ENCODE assay signal across 21 mouse cellular contexts in the genomic region with DNA sequence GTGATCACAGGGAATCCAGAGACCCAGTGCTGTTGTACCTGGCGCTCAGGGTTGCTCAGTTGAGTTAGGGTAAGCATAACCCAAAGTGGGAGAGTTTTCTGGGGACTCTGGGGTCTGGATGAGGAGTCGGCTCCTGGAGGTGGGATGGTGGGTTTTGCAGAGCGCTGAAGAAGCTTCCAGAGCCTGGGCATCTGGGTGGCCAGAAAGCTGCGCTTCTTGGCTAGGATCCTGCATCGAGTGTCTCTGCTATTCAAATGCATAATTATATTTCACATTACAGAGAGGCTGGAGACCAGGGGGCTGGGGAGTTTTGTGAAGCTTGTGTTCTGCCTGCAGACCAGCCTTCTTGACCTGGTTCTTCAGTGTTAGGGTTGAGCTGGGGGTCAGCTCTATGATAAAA. TPM values are rescaled to one million over a fixed set of nuclear protein-coding genes. Genes with fewer than 3 reads are reported as not detected.
DNase-seq lines count a peak whose midpoint lies in the region; ATAC-seq lines count a peak whose summit lies in the region.
"Had no signal": no experiment of that assay in that cellular context is flagged by ENCODE, and none has a peak within 500 bp of the region (broad histone marks: within the 10 kb centered on the region; RNA-seq: fewer than 3 reads in every experiment).

No protein-coding gene starts in this region.

- H3K4me1 ChIP-seq in heart, embryonic 15.5 days (replicated peaks), result peaks cover 59% of the 10 kb centered on the region
- peaks cover 41% of the 10 kb centered on the region for H3K4me1 ChIP-seq in neural tube, embryonic 15.5 days

- intact Hi-C loops in heart, postnatal 14 days (cut with DNase I), result loop anchor here (5.0 kb wide), 2 partner anchors 34 to 71 kb away; no protein-coding TSS in a partner anchor

- H3K9me3 ChIP-seq in heart, embryonic 15.5 days (replicated peaks), result no peaks in the 10 kb centered on the region
- no peaks in the 10 kb centered on the region for H3K9me3 ChIP-seq in neural tube, embryonic 15.5 days (replicated peaks)
- H3K9me3 ChIP-seq: kidney, embryonic 15.5 days; limb, embryonic 13.5 days; liver, embryonic 12.5 days; midbrain, embryonic 12.5 days had no signal

- H3K27me3 ChIP-seq in heart, embryonic 15.5 days, result peaks cover 59% of the 10 kb centered on the region
- H3K27me3 ChIP-seq in neural tube, embryonic 15.5 days (replicated peaks), result peaks cover 52% of the 10 kb centered on the region

- no peak for ATAC-seq in heart, embryonic 15.5 days (replicated peaks; ENCODE audit: insufficient number of reproducible peaks, insufficient read depth, low FRiP score, low read depth)
- ATAC-seq in neural tube, embryonic 15.5 days (ENCODE audit: low FRiP score), result no peak
- ATAC-seq: forebrain, embryonic 14.5 days; liver, embryonic 12.5 days had no signal

- H3K4me2 ChIP-seq in heart, embryonic 15.5 days, result no peak overlapping the region
- peak overlapping the region; percentile 85 for H3K4me2 ChIP-seq in neural tube, embryonic 15.5 days

- no peak overlapping the region for H3K9ac ChIP-seq in heart, embryonic 15.5 days
- H3K9ac ChIP-seq in neural tube, embryonic 15.5 days (replicated peaks), result no peak overlapping the region
- H3K9ac ChIP-seq: kidney, embryonic 15.5 days; limb, embryonic 13.5 days; liver, embryonic 12.5 days; midbrain, embryonic 12.5 days had no signal

- peak overlapping the region; percentile 72; the same call in 1 of the 2 replicates for H3K4me3 ChIP-seq in heart, embryonic 15.5 days
- H3K4me3 ChIP-seq in neural tube, embryonic 15.5 days (replicated peaks), result peak overlapping the region; percentile 71

- 75% methylated on average over 5 of the region's 5 CpGs for WGBS in heart, embryonic 15.5 days
- WGBS in neural tube, embryonic 15.5 days, result 65% methylated on average over 5 of the region's 5 CpGs

- peak; percentile 55 for DNase-seq in cerebellum, adult 11-12 months
- DNase-seq in cerebellum, postnatal 4 days (ENCODE audit: low spot score in 2 of 2), result no peak
- DNase-seq in heart, postnatal 14 days, result no peak
- DNase-seq in neural tube, embryonic 10.5 days (ENCODE audit: extremely low spot score, low spot score), result no peak
- DNase-seq in adrenal gland, adult 18-20 months (ENCODE audit: low spot score in 2 of 2), result no peak
- DNase-seq: gastrocnemius, postnatal 10 days; heart, adult 11 months; heart, postnatal 10 days; kidney, adult 11 months; kidney, postnatal 36 days; lung, adult 18-20 months; lung, postnatal 10 days; thymus, adult 18-20 months; thymus, postnatal 4 days had no signal

- no peaks in the 10 kb centered on the region for H3K36me3 ChIP-seq in heart, embryonic 15.5 days
- H3K36me3 ChIP-seq in neural tube, embryonic 15.5 days, result no peaks in the 10 kb centered on the region
- H3K36me3 ChIP-seq: kidney, embryonic 15.5 days; limb, embryonic 13.5 days; liver, embryonic 12.5 days; midbrain, embryonic 12.5 days had no signal

- no peak overlapping the region for H3K27ac ChIP-seq in heart, embryonic 15.5 days
- peak overlapping the region; percentile 58; the same call in 1 of the 2 replicates for H3K27ac ChIP-seq in neural tube, embryonic 15.5 days (replicated peaks)
- H3K27ac ChIP-seq: kidney, embryonic 15.5 days; limb, embryonic 13.5 days; liver, embryonic 12.5 days; midbrain, embryonic 12.5 days had no signal

RNA-seq across cellular contexts. Expression of a gene that starts 1.2 kb away (rescaled TPM):
- 5.5 TPM in 2 replicates for polyA plus RNA-seq in heart, embryonic 15.5 days (2015; fragmentation: Nextera tagmentation; extraction: Ambion mirVana)
- total RNA-seq in heart, postnatal 14 days (2021), result 10 to 100 TPM; 27.5 to 29.0 TPM
- 3.2 and 3.8 TPM in 2 replicates for polyA plus RNA-seq in neural tube, embryonic 15.5 days (2015; fragmentation: Nextera tagmentation; extraction: Ambion mirVana)
- total RNA-seq in adrenal gland, adult 18-20 months (2021), result 1 to 10 TPM; 2.1 to 2.8 TPM

Comparison
In these comparisons a context has a peak if more than half of its experiments do, and no peak if none do; other contexts are left out.
1. RNA of a gene that starts 1.2 kb away (total RNA-seq): 27.5 to 29.0 TPM in heart, postnatal 14 days; 2.1 to 2.8 TPM in adrenal gland, adult 18-20 months; every median in the first group is over 4 times any median in the second.